Mouse (Mus musculus) liver, embryonic 15.5 days (tissue): ENCODE results near the gene Card10. TPM values are rescaled to one million over a fixed set of nuclear protein-coding genes. Genes with fewer than 3 reads are reported as not detected.

Experiments
- ATAC-seq: fragments of 200-750 bp; cut with Nextera tagmentation; 2 replicates; pipeline ENCODE4 v1.8.0; 2017; ENCODE audit warnings: moderate number of reproducible peaks, mild to moderate bottlenecking, moderate library complexity; ENCODE audit not compliant: insufficient read depth
- H3K27ac ChIP-seq: fragments of 300-500 bp; sonication (generic); replicated peaks from 2 replicates; pipeline ENCODE4 v1.5.1; 2015; ENCODE audit warnings: mild to moderate bottlenecking, inconsistent platforms
- H3K27me3 ChIP-seq: fragments of 300-500 bp; sonication (generic); 2 replicates; pipeline ENCODE4 v1.6.1; 2015; ENCODE audit warnings: mild to moderate bottlenecking, inconsistent platforms
- H3K36me3 ChIP-seq: fragments of 300-500 bp; sonication (generic); replicated peaks from 2 replicates; pipeline ENCODE4 v1.6.1; 2015; ENCODE audit warnings: moderate library complexity, mild to moderate bottlenecking, inconsistent platforms
- H3K4me1 ChIP-seq: fragments of 300-500 bp; sonication (generic); replicated peaks from 2 replicates; pipeline ENCODE4 v1.6.1; 2015; ENCODE audit warnings: inconsistent platforms
- H3K4me2 ChIP-seq: fragments of 300-500 bp; sonication (generic); 2 replicates; pipeline ENCODE4 v1.6.1; 2015; ENCODE audit warnings: moderate library complexity, mild to moderate bottlenecking, inconsistent platforms
- H3K4me3 ChIP-seq: fragments of 300-500 bp; sonication (generic); replicated peaks from 2 replicates; pipeline ENCODE4 v1.5.1; 2015; ENCODE audit warnings: mild to moderate bottlenecking, inconsistent platforms
- H3K9ac ChIP-seq: fragments of 300-500 bp; sonication (generic); 2 replicates; pipeline ENCODE4 v1.6.1; 2015; ENCODE audit warnings: moderate library complexity, mild to moderate bottlenecking, inconsistent platforms
- H3K9me3 ChIP-seq: fragments of 300-500 bp; sonication (generic); replicated peaks from 2 replicates; pipeline ENCODE4 v1.6.1; 2016; ENCODE audit warnings: inconsistent platforms
- WGBS: fragments of 180-500 bp; shearing (Covaris S2); methylation state at CpG from one replicate; pipeline ENCODE4 v1.1.7; 2015; ENCODE audit warnings: mixed read lengths; ENCODE audit not compliant: insufficient replicate concordance; 5-methylcytosine and 5-hydroxymethylcytosine counted together
- polyA plus RNA-seq: library from polyadenylated mRNA; unstranded; fragments of >200 nt; fragmentation: Nextera tagmentation; extraction: Ambion mirVana; gene quantifications from 2 replicates; pipeline ENCODE4 v1.2.1, GENCODE M21; 2015

The Card10 gene
- polyA plus RNA-seq, 1 experiment from 2014 or later = 1.8 TPM

- no peak overlapping the region for H3K9ac ChIP-seq
- peaks cover 19% of the 10 kb centered on the region for H3K36me3 ChIP-seq
- H3K4me2 ChIP-seq = peak overlapping the region; percentile 71
- peak; percentile 43; the same call in 1 of the 2 replicates for ATAC-seq
- H3K27ac ChIP-seq = peak overlapping the region; percentile 38
- H3K9me3 ChIP-seq = no peaks in the 10 kb centered on the region
- peak overlapping the region; percentile 48 for H3K4me3 ChIP-seq
- no peaks in the 10 kb centered on the region for H3K27me3 ChIP-seq
- peaks cover 22% of the 10 kb centered on the region for H3K4me1 ChIP-seq
- WGBS = 19% methylated on average over 19 of the region's 19 CpGs
Observed at GRCm38 (mm10) chr15:78771531-78772367, 31.1 kb downstream of the Card10 start.

- Histone ChIP-seq H3K9ac (no peak overlapping the region), H3K4me3 (peak overlapping the region; percentile 48; the same call in 1 of the 2 replicates), H3K4me2 (peak overlapping the region; percentile 71), H3K27me3 (no peaks in the 10 kb centered on the region), H3K27ac (no peak overlapping the region), H3K36me3 (peaks cover 15% of the 10 kb centered on the region), H3K9me3 (no peaks in the 10 kb centered on the region), H3K4me1 (peaks cover 22% of the 10 kb centered on the region)
- 47% methylated on average over 5 of the region's 5 CpGs for WGBS
- no peak for ATAC-seq
Observed at GRCm38 (mm10) chr15:78770983-78771355, 31.9 kb downstream of the Card10 start.

GRCm38 (mm10) chr15:78770234-78770982 lies 32.4 kb downstream of the Card10 start:
- H3K4me3 ChIP-seq = no peak overlapping the region
- H3K27ac ChIP-seq = no peak overlapping the region
- H3K36me3 ChIP-seq = peaks cover 11% of the 10 kb centered on the region
- no peaks in the 10 kb centered on the region for H3K27me3 ChIP-seq
- WGBS = 55% methylated on average over 9 of the region's 9 CpGs
- peak overlapping the region; percentile 71; the same call in 1 of the 2 replicates for H3K4me2 ChIP-seq
- peaks cover 22% of the 10 kb centered on the region for H3K4me1 ChIP-seq
- ATAC-seq = no peak
- H3K9ac ChIP-seq = no peak overlapping the region
- H3K9me3 ChIP-seq = no peaks in the 10 kb centered on the region

GRCm38 (mm10) chr15:78769064-78769463 lies 33.8 kb downstream of the Card10 start:
- H3K4me3 ChIP-seq = no peak overlapping the region
- H3K4me1 ChIP-seq = peaks cover 20% of the 10 kb centered on the region
- H3K4me2 ChIP-seq = no peak overlapping the region
- WGBS = 69% methylated on average over 4 of the region's 4 CpGs
- no peaks in the 10 kb centered on the region for H3K27me3 ChIP-seq
- H3K36me3 ChIP-seq = peaks cover 8% of the 10 kb centered on the region; the same call in 1 of the 2 replicates
- H3K9ac ChIP-seq = no peak overlapping the region
- ATAC-seq = no peak
- H3K9me3 ChIP-seq = no peaks in the 10 kb centered on the region
- no peak overlapping the region for H3K27ac ChIP-seq

GRCm38 (mm10) chr15:78763704-78764103 lies 39.1 kb downstream of the Card10 start:
- no peak overlapping the region for H3K27ac ChIP-seq
- WGBS = 85% methylated on average over 5 of the region's 5 CpGs
- H3K36me3 ChIP-seq = peaks cover 8% of the 10 kb centered on the region; the same call in 1 of the 2 replicates
- no peaks in the 10 kb centered on the region for H3K27me3 ChIP-seq
- H3K9ac ChIP-seq = no peak overlapping the region
- H3K4me3 ChIP-seq = no peak overlapping the region
- no peaks in the 10 kb centered on the region for H3K4me1 ChIP-seq
- no peaks in the 10 kb centered on the region for H3K9me3 ChIP-seq
- ATAC-seq = no peak
- H3K4me2 ChIP-seq = no peak overlapping the region

- H3K36me3 ChIP-seq = 0 out of 2 replicates have a peak, but pooled peaks cover 7% of the 10 kb centered on the region
- no peaks in the 10 kb centered on the region for H3K4me1 ChIP-seq
- no peak overlapping the region for H3K4me3 ChIP-seq
- WGBS = 45% methylated on average over 9 of the region's 10 CpGs
- H3K27me3 ChIP-seq = no peaks in the 10 kb centered on the region
- H3K4me2 ChIP-seq = no peak overlapping the region
- no peak overlapping the region for H3K9ac ChIP-seq
- no peak for ATAC-seq
- H3K27ac ChIP-seq = no peak overlapping the region
- H3K9me3 ChIP-seq = no peaks in the 10 kb centered on the region
Observed at GRCm38 (mm10) chr15:78763210-78763609, 39.6 kb downstream of the Card10 start.

- Histone ChIP-seq H3K4me1 (no peaks in the 10 kb centered on the region), H3K9me3 (no peaks in the 10 kb centered on the region), H3K4me3 (no peak overlapping the region), H3K27me3 (no peaks in the 10 kb centered on the region), H3K27ac (no peak overlapping the region), H3K9ac (no peak overlapping the region), H3K36me3 (0 out of 2 replicates have a peak, but pooled peaks cover under 1% of the 10 kb centered on the region), H3K4me2 (no peak overlapping the region)
- WGBS = 79% methylated on average over 13 of the region's 13 CpGs
- no peak for ATAC-seq
Observed at GRCm38 (mm10) chr15:78761112-78761511, 41.7 kb downstream of the Card10 start.

- ATAC-seq = no peak
- Histone ChIP-seq H3K4me2 (no peak overlapping the region), H3K27me3 (no peaks in the 10 kb centered on the region), H3K36me3 (no peaks in the 10 kb centered on the region), H3K9ac (no peak overlapping the region), H3K4me1 (no peaks in the 10 kb centered on the region), H3K4me3 (no peak overlapping the region), H3K9me3 (no peaks in the 10 kb centered on the region), H3K27ac (no peak overlapping the region)
- WGBS = 71% methylated on average over 6 of the region's 6 CpGs
Observed at GRCm38 (mm10) chr15:78758132-78758531, 44.7 kb downstream of the Card10 start.

GRCm38 (mm10) chr15:78755966-78756725 lies 46.7 kb downstream of the Card10 start:
- no peaks in the 10 kb centered on the region for H3K4me1 ChIP-seq
- H3K9ac ChIP-seq = no peak overlapping the region
- no peak overlapping the region for H3K4me2 ChIP-seq
- ATAC-seq = no peak
- no peaks in the 10 kb centered on the region for H3K9me3 ChIP-seq
- H3K36me3 ChIP-seq = no peaks in the 10 kb centered on the region
- 71% methylated on average over 12 of the region's 12 CpGs for WGBS
- H3K4me3 ChIP-seq = no peak overlapping the region
- no peaks in the 10 kb centered on the region for H3K27me3 ChIP-seq
- H3K27ac ChIP-seq = no peak overlapping the region

- H3K27ac ChIP-seq = no peak overlapping the region
- no peak overlapping the region for H3K4me3 ChIP-seq
- no peaks in the 10 kb centered on the region for H3K9me3 ChIP-seq
- H3K4me1 ChIP-seq = no peaks in the 10 kb centered on the region
- H3K4me2 ChIP-seq = no peak overlapping the region
- H3K27me3 ChIP-seq = no peaks in the 10 kb centered on the region
- no peaks in the 10 kb centered on the region for H3K36me3 ChIP-seq
- WGBS = 40% methylated on average over 3 of the region's 3 CpGs
- no peak for ATAC-seq
- no peak overlapping the region for H3K9ac ChIP-seq
Observed at GRCm38 (mm10) chr15:78755226-78755625, 47.6 kb downstream of the Card10 start.

- no peak overlapping the region for H3K9ac ChIP-seq
- no peak overlapping the region for H3K4me3 ChIP-seq
- H3K9me3 ChIP-seq = no peaks in the 10 kb centered on the region
- H3K27ac ChIP-seq = no peak overlapping the region
- no peak for ATAC-seq
- no peaks in the 10 kb centered on the region for H3K36me3 ChIP-seq
- H3K27me3 ChIP-seq = no peaks in the 10 kb centered on the region
- H3K4me2 ChIP-seq = no peak overlapping the region
- WGBS = 24% methylated on average over 5 of the region's 5 CpGs
- H3K4me1 ChIP-seq = no peaks in the 10 kb centered on the region
Observed at GRCm38 (mm10) chr15:78754144-78754543, 48.7 kb downstream of the Card10 start.
